Mouse (Mus musculus) layer of hippocampus, adult 2 months (tissue): ENCODE data around the gene Cuedc1. TPM values are rescaled to one million over a fixed set of nuclear protein-coding genes. Genes with fewer than 3 reads are reported as not detected.

ENCODE experiments used
- DNase-seq, 2 experiments: peaks; one replicate each; pipeline ENCODE4 v3.0.0; 2022; ENCODE audit warnings: low spot score in 2 of 2
- H3K27ac ChIP-seq: fragments of 200-600 bp; 2 replicates; pipeline ENCODE4 v1.8.1; 2022
- H3K4me3 ChIP-seq: fragments of 200-600 bp; 2 replicates; pipeline ENCODE4 v1.8.1; 2022; ENCODE audit warnings: mild to moderate bottlenecking
- CTCF ChIP-seq: fragments of 200-600 bp; conservative IDR thresholded peaks from 2 replicates; pipeline ENCODE4 v1.8.1; 2022; ENCODE audit warnings: antibody characterized with exemption, mild to moderate bottlenecking, moderate library complexity
- total RNA-seq, 2 experiments: library from RNA; stranded (reverse); gene quantifications; 2 replicates each; pipeline ENCODE4 v1.2.3; 2021

Cuedc1 gene
- total RNA-seq, 2 experiments from 2014 or later = 31.1 to 35.3 TPM

- DNase-seq = no peak
- Histone ChIP-seq H3K27ac (peak overlapping the region; percentile 78), H3K4me3 (no peak overlapping the region)
- 0 out of 2 replicates have a peak, but pooled peaks have one; percentile 5 for TF ChIP-seq CTCF
Measured at GRCm38 (mm10) chr11:88129935-88130334, 32.1 kb downstream of the Cuedc1 start.

- Histone ChIP-seq H3K27ac (peak overlapping the region; percentile 70), H3K4me3 (no peak overlapping the region)
- no peak for DNase-seq
- TF ChIP-seq CTCF = no peak
Measured at GRCm38 (mm10) chr11:88131847-88132246, 34.0 kb downstream of the Cuedc1 start.

GRCm38 (mm10) chr11:88135218-88135617 is 37.4 kb downstream of the Cuedc1 start:
- DNase-seq = no peak
- H3K27ac ChIP-seq = no peak overlapping the region
- no peak for TF ChIP-seq CTCF
- H3K4me3 ChIP-seq = no peak overlapping the region

GRCm38 (mm10) chr11:88137814-88138425 is 40.1 kb downstream of the Cuedc1 start:
- TF ChIP-seq CTCF = no peak
- Histone ChIP-seq H3K27ac (no peak overlapping the region; the same call in 1 of the 2 replicates), H3K4me3 (no peak overlapping the region)
- no peak for DNase-seq

- no peak for TF ChIP-seq CTCF
- peak; percentile 66 to 73 for DNase-seq
- Histone ChIP-seq H3K27ac (peak overlapping the region; percentile 87), H3K4me3 (peak overlapping the region; percentile 43)
Measured at GRCm38 (mm10) chr11:88139256-88139861, 41.5 kb downstream of the Cuedc1 start.

- no peak overlapping the region for H3K4me3 ChIP-seq
- no peak for TF ChIP-seq CTCF
- DNase-seq = peak in 1 of 2 experiments; percentile 32
- H3K27ac ChIP-seq = peak overlapping the region; percentile 87
Measured at GRCm38 (mm10) chr11:88140066-88141060, 42.5 kb downstream of the Cuedc1 start.

- TF ChIP-seq CTCF = no peak
- DNase-seq = no peak
- Histone ChIP-seq H3K27ac (no peak overlapping the region), H3K4me3 (no peak overlapping the region)
Measured at GRCm38 (mm10) chr11:88142362-88142761, 44.5 kb downstream of the Cuedc1 start.

GRCm38 (mm10) chr11:88144100-88144499 is 46.2 kb downstream of the Cuedc1 start:
- no peak overlapping the region for H3K4me3 ChIP-seq
- TF ChIP-seq CTCF = no peak
- H3K27ac ChIP-seq = no peak overlapping the region
- no peak for DNase-seq

- no peak for TF ChIP-seq CTCF
- H3K4me3 ChIP-seq = no peak overlapping the region
- no peak for DNase-seq
- H3K27ac ChIP-seq = 0 out of 2 replicates have a peak overlapping the region, but pooled peaks have one; percentile 32
Measured at GRCm38 (mm10) chr11:88145214-88146006, 47.6 kb downstream of the Cuedc1 start.

GRCm38 (mm10) chr11:88146264-88147060 is 48.6 kb downstream of the Cuedc1 start:
- Histone ChIP-seq H3K27ac (peak overlapping the region; percentile 56), H3K4me3 (no peak overlapping the region)
- no peak for DNase-seq
- TF ChIP-seq CTCF = no peak

GRCm38 (mm10) chr11:88147388-88147787 is 49.5 kb downstream of the Cuedc1 start:
- peak overlapping the region; percentile 41; the same call in 1 of the 2 replicates for H3K27ac ChIP-seq
- TF ChIP-seq CTCF = no peak
- DNase-seq = no peak

More at GRCm38 (mm10) chr11:88147388-88147787, 49.5 kb downstream of the Cuedc1 start:
- no peak overlapping the region for H3K4me3 ChIP-seq
